Mouse (Mus musculus): ENCODE measurements around the gene Ypel5. TPM values are rescaled to one million over a fixed set of nuclear protein-coding genes. Genes with fewer than 3 reads are reported as not detected.

The Ypel5 gene
- polyA plus RNA-seq, 1 experiment from 2014 or later = 43.1 TPM

DNA sequence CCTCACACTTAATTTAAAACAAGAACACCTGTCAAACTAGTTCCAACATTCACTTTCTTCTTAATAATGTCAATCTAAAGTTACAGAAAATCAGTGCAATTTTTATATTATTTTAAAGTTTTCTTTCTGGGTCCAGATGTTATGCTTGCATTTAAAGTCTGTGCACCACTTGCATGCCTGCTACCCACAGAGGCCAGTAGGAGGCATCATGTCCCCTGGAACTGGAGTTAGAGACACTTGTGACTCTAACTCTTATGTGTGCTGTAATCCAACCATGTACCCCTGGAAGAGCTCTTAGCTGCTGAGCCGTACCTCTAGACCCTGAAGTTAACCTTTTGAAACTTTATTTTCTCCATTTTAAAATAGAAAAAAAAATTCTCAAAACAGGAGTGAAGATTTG is 19.0 kb downstream of the Ypel5 start:
- Histone ChIP-seq H3K27me3 (no peaks in the 10 kb centered on the region), H3K4me1 (no peaks in the 10 kb centered on the region), H3K9me3 (replicated peaks) (no peaks in the 10 kb centered on the region), H3K4me3 (replicated peaks) (no peak overlapping the region), H3K36me3 (peaks cover 15% of the 10 kb centered on the region; the same call in 1 of the 2 replicates), H3K9ac (no peak overlapping the region), H3K27ac (no peak overlapping the region), H3K4me2 (no peak overlapping the region)
- 60% methylated on average over 1 of the region's 1 CpGs for WGBS
- no peak for ATAC-seq (replicated peaks; ENCODE audit: low FRiP score)

- WGBS = 59% methylated on average over 13 of the region's 13 CpGs
- Histone ChIP-seq H3K9me3 (replicated peaks) (no peaks in the 10 kb centered on the region), H3K4me2 (no peak overlapping the region), H3K27ac (no peak overlapping the region), H3K4me3 (replicated peaks) (no peak overlapping the region), H3K27me3 (no peaks in the 10 kb centered on the region), H3K36me3 (peaks cover 6% of the 10 kb centered on the region; the same call in 1 of the 2 replicates), H3K9ac (no peak overlapping the region), H3K4me1 (0 out of 2 replicates have a peak, but pooled peaks cover under 1% of the 10 kb centered on the region)
- ATAC-seq (replicated peaks; ENCODE audit: low FRiP score) = peak; percentile 54
Observed at GRCm38 (mm10) chr17:72857677-72858633, 21.7 kb downstream of the Ypel5 start.

DNA sequence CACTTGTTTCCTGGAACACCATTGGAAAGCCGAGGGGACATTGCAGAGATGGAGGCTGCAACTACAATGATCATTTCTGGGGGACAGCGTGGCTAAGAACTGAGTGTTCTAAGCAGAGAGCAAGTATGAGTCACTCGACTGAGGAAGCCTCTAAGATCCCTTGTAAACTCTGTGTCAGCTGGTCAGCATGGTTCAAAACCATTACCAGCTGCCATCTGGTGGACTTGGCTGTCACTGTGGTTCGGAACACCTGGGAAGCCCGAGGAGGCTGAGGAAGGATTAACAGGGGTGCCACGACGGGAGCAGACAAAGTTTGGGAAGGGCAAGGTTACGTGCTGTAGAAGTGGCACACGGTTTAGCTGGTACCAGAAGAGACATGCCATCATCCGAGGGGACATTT is 27.0 kb downstream of the Ypel5 start:
- no peak for ATAC-seq (replicated peaks; ENCODE audit: low FRiP score)
- 80% methylated on average over 10 of the region's 10 CpGs for WGBS

GRCm38 (mm10) chr17:72866624-72867245 is 30.5 kb downstream of the Ypel5 start:
- WGBS = 99% methylated on average over 3 of the region's 3 CpGs
- 0 out of 2 replicates have a peak, but pooled peaks cover 2% of the 10 kb centered on the region for H3K4me1 ChIP-seq
- H3K9me3 ChIP-seq (replicated peaks) = 0 out of 2 replicates have a peak, but pooled peaks cover 4% of the 10 kb centered on the region
- no peak for ATAC-seq (replicated peaks; ENCODE audit: low FRiP score)
- H3K36me3 ChIP-seq = no peaks in the 10 kb centered on the region
- no peak overlapping the region for H3K4me3 ChIP-seq (replicated peaks)
- no peak overlapping the region for H3K9ac ChIP-seq
- no peaks in the 10 kb centered on the region for H3K27me3 ChIP-seq
- H3K27ac ChIP-seq = no peak overlapping the region
- H3K4me2 ChIP-seq = no peak overlapping the region

More for the DNA sequence above, 27.0 kb downstream of the Ypel5 start:
- Histone ChIP-seq H3K4me1 (0 out of 2 replicates have a peak, but pooled peaks cover 2% of the 10 kb centered on the region), H3K4me2 (no peak overlapping the region), H3K27ac (no peak overlapping the region), H3K9me3 (replicated peaks) (no peaks in the 10 kb centered on the region), H3K27me3 (no peaks in the 10 kb centered on the region), H3K4me3 (replicated peaks) (no peak overlapping the region), H3K9ac (no peak overlapping the region), H3K36me3 (no peaks in the 10 kb centered on the region)

DNA sequence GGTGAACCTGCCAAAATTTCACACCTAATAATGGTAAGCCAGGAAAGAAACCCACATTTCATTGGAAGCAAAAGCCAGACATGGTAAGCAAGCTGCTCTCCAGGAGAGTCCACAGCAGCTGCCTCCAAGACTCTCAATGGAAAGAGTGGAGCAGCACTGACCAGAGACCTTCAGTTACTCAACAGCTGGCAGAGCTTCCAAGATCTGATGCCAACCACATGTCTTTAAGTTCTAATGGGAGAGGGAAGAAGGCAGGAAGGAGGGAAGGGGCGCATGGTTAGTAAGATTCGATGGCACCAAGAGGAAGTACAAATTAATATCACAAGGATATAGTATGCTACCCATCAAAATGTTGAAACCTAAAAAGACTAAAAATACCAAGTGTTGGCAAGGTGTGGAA is 31.9 kb downstream of the Ypel5 start:
- no peak for ATAC-seq (replicated peaks; ENCODE audit: low FRiP score)
- Histone ChIP-seq H3K27me3 (no peaks in the 10 kb centered on the region), H3K27ac (no peak overlapping the region), H3K9me3 (replicated peaks) (0 out of 2 replicates have a peak, but pooled peaks cover 4% of the 10 kb centered on the region), H3K36me3 (no peaks in the 10 kb centered on the region), H3K9ac (no peak overlapping the region), H3K4me1 (no peaks in the 10 kb centered on the region), H3K4me2 (no peak overlapping the region), H3K4me3 (replicated peaks) (no peak overlapping the region)
- 96% methylated on average over 2 of the region's 2 CpGs for WGBS

DNA sequence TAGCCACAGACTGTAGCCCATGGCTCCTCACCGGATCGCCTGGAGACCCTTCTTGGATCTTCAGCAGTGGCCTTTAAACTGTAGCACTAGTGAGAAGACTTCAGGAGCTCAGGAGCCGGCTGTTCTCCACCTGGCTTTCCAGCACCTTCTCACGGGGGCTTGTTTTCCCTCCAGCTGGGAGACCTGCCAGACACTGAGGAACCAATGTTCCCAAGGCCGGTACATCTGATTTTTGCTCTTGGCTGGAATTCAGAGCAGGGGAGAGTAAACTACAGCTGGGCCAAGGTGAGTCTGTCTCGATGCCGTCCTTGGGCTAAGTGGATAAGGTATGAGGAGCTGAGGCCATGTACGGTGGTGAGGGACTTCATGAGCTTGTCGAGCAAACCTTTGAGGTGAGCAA is 42.7 kb downstream of the Ypel5 start:
- 92% methylated on average over 9 of the region's 9 CpGs for WGBS
- ATAC-seq (replicated peaks; ENCODE audit: low FRiP score) = no peak
- Histone ChIP-seq H3K27me3 (no peaks in the 10 kb centered on the region), H3K4me1 (no peaks in the 10 kb centered on the region), H3K4me3 (replicated peaks) (no peak overlapping the region), H3K36me3 (no peaks in the 10 kb centered on the region), H3K4me2 (no peak overlapping the region), H3K27ac (no peak overlapping the region), H3K9ac (no peak overlapping the region), H3K9me3 (replicated peaks) (no peaks in the 10 kb centered on the region)

DNA sequence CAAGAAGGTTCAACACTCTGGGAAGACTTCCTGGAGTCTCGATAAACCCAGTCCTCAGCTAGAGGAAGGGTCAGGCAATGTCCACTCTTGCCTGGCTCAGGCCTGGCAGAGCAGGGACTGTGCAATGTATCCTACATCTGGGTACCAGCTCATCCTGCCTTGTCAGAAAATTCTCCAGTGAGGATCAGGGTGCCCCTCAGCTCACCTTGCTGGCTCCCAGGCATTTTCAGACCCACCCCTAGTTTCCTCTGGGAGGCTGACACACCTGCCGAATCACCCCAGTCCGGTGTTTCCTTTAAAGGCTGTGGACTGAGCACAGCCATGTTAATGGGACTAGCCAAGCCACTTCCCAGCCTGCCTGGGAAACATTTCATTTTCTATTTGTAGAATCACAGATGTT is 43.9 kb downstream of the Ypel5 start:
- H3K4me3 ChIP-seq (replicated peaks) = no peak overlapping the region
- H3K9ac ChIP-seq = no peak overlapping the region
- WGBS = 71% methylated on average over 3 of the region's 3 CpGs
- H3K27ac ChIP-seq = no peak overlapping the region
- no peaks in the 10 kb centered on the region for H3K27me3 ChIP-seq
- no peak for ATAC-seq (replicated peaks; ENCODE audit: low FRiP score)
- H3K4me2 ChIP-seq = no peak overlapping the region
- H3K4me1 ChIP-seq = no peaks in the 10 kb centered on the region
- no peaks in the 10 kb centered on the region for H3K36me3 ChIP-seq
- H3K9me3 ChIP-seq (replicated peaks) = no peaks in the 10 kb centered on the region

GRCm38 (mm10) chr17:72881051-72881450 is 44.8 kb downstream of the Ypel5 start:
- Histone ChIP-seq H3K4me2 (no peak overlapping the region), H3K9ac (no peak overlapping the region), H3K27me3 (no peaks in the 10 kb centered on the region), H3K36me3 (no peaks in the 10 kb centered on the region), H3K27ac (no peak overlapping the region), H3K9me3 (replicated peaks) (no peaks in the 10 kb centered on the region), H3K4me3 (replicated peaks) (no peak overlapping the region), H3K4me1 (no peaks in the 10 kb centered on the region)
- WGBS = 71% methylated on average over 3 of the region's 3 CpGs
- no peak for ATAC-seq (replicated peaks; ENCODE audit: low FRiP score)

DNA sequence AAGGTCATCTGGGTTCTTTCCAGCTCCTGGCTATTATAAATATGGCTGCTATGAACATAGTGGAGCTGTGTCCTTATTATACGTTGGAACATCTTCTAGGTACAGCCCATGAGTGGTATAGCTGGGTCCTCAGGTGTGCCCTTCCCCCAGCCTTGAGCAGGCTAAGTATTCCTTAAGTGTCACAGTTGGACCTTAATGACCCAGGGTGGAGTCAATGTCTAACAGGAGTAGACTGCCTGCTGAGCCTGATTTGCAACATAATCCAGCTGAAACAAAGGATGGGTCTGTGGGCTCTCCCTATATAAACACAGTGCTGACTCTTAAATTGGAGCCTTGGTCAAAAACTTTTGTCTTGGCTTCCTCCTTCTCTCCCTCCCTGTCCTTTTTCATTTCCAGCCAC is 45.6 kb downstream of the Ypel5 start:
- Histone ChIP-seq H3K27me3 (no peaks in the 10 kb centered on the region), H3K9ac (no peak overlapping the region), H3K36me3 (no peaks in the 10 kb centered on the region), H3K4me3 (replicated peaks) (no peak overlapping the region), H3K27ac (no peak overlapping the region), H3K9me3 (replicated peaks) (no peaks in the 10 kb centered on the region), H3K4me2 (no peak overlapping the region), H3K4me1 (no peaks in the 10 kb centered on the region)
- WGBS = 48% methylated on average over 1 of the region's 1 CpGs
- no peak for ATAC-seq (replicated peaks; ENCODE audit: low FRiP score)

DNA sequence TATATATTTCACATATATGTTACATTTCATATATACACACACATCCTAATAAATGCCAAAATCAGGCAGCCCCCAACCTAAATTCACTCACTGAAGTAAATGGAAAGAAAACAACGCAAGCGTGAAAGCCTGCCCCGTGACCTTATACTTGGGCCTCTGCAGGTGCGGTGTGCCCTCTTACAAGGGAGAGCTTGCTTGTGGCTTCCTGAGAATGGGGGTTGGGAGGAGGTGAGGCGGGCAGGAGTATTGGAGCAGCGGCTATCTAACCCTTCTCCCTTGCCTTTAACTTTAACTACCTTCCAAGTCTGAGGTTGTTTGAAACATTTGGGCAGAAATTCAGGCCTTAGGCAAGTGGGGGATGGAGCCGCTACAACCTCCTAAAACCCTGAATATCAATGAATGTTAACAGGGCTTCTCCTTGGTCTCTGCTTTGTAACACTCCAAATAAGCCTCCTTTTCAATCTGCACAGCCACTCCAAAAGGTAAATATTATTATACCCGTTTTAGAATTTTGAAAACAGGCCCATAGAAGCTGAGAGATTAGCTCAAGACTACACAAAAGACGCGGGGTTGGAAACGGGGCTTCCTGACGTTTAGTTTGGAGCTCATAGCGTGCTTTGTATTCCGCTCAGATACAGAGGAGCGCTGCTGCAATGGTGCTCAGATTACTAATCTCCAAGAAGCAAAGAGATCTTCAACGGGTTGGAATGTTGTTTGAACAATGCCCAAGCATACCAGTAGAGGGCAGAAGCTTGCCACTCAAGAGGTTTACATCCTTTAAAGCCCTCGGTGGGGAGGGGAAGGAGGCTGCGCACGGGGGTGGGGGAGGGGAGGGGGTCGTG is 53.5 kb downstream of the Ypel5 start:
- H3K4me2 ChIP-seq = peak overlapping the region; percentile 35
- WGBS = 19% methylated on average over 20 of the region's 20 CpGs
- no peaks in the 10 kb centered on the region for H3K9me3 ChIP-seq (replicated peaks)
- no peaks in the 10 kb centered on the region for H3K27me3 ChIP-seq
- ATAC-seq (replicated peaks; ENCODE audit: low FRiP score) = peak; percentile 54
- no peak overlapping the region for H3K4me3 ChIP-seq (replicated peaks)
- peaks cover 8% of the 10 kb centered on the region; the same call in 1 of the 2 replicates for H3K4me1 ChIP-seq
- no peak overlapping the region for H3K27ac ChIP-seq
- no peaks in the 10 kb centered on the region for H3K36me3 ChIP-seq
- H3K9ac ChIP-seq = no peak overlapping the region

DNA sequence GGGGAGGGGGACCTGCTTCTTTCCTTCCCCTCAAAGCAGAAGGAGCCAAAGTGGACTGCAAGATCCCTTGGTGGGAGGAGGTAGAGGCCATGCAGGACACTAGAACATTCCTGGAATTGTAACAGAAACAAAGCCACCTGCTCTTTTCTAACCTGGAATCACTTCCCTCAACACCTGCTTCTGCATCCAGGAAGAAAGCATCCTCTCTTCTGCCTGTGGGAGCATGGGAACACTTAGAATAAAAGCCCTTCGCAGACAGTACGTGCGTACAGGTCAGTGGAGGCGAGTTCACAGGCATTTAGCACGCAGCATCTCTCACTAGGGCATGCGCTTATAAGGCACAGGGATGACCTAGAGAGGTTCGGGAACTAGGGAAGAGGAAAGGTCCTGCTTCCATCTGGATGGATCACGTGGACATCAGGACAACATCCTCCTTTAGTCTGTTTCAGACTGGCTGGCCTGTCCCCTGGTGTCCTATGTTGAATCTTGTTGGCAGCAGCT is 54.2 kb downstream of the Ypel5 start:
- H3K4me3 ChIP-seq (replicated peaks) = no peak overlapping the region
- no peak for ATAC-seq (replicated peaks; ENCODE audit: low FRiP score)
- H3K9me3 ChIP-seq (replicated peaks) = no peaks in the 10 kb centered on the region
- H3K27me3 ChIP-seq = no peaks in the 10 kb centered on the region
- H3K36me3 ChIP-seq = no peaks in the 10 kb centered on the region
- no peak overlapping the region for H3K27ac ChIP-seq
- H3K4me2 ChIP-seq = no peak overlapping the region
- no peak overlapping the region for H3K9ac ChIP-seq
- 70% methylated on average over 8 of the region's 8 CpGs for WGBS
- H3K4me1 ChIP-seq = peaks cover 8% of the 10 kb centered on the region; the same call in 1 of the 2 replicates
